Mouse (Mus musculus): ENCODE results near the gene Cnot6l. TPM values are rescaled to one million over a fixed set of nuclear protein-coding genes. Genes with fewer than 3 reads are reported as not detected.

Cnot6l gene
- polyA plus RNA-seq (2012; rRNA removed), result 3.5 and 4.7 TPM in 2 replicates

GRCm38 (mm10) chr5:96164021-96164411 lies at the start of gene Cnot6l:
Cnot6l (minus strand) TSS chr5:96164171.
- H3K4me3 ChIP-seq (ENCODE audit: control insufficient read depth, low read depth, low read length), result peak within 1 kb of the TSS; percentile 97
- TF ChIP-seq CTCF (IDR thresholded peaks at IDR 0.05; ENCODE audit: control insufficient read depth, insufficient read depth, insufficient replicate concordance, low read depth, low read length) (no peak), POLR2A (IDR thresholded peaks at IDR 0.05; ENCODE audit: control insufficient read depth, low read depth, low read length) (no peak)
- no peaks in the 10 kb centered on the region for H3K36me3 ChIP-seq (ENCODE audit: control insufficient read depth, insufficient read depth, low read length)
- H3K4me1 ChIP-seq (ENCODE audit: control insufficient read depth, insufficient read depth, low read length), result peaks cover 5% of the 10 kb centered on the region
- H3K27ac ChIP-seq (ENCODE audit: control insufficient read depth, insufficient read depth, low read depth, low read length), result peak within 1 kb of the TSS; percentile 95
- H3K27me3 ChIP-seq (ENCODE audit: control insufficient read depth, insufficient read depth, low read length), result no peaks in the 10 kb centered on the region

GRCm38 (mm10) chr5:96209916-96210583 lies 46.1 kb upstream of the Cnot6l start:
- peak overlapping the region; percentile 86 for H3K27ac ChIP-seq (ENCODE audit: control insufficient read depth, insufficient read depth, low read depth, low read length)
- H3K27me3 ChIP-seq (ENCODE audit: control insufficient read depth, insufficient read depth, low read length), result no peaks in the 10 kb centered on the region
- no peaks in the 10 kb centered on the region for H3K36me3 ChIP-seq (ENCODE audit: control insufficient read depth, insufficient read depth, low read length)
- H3K4me1 ChIP-seq (ENCODE audit: control insufficient read depth, insufficient read depth, low read length), result peaks cover 5% of the 10 kb centered on the region
- peak overlapping the region; percentile 98 for H3K4me3 ChIP-seq (ENCODE audit: control insufficient read depth, low read depth, low read length)
- no peak for TF ChIP-seq CTCF (IDR thresholded peaks at IDR 0.05; ENCODE audit: control insufficient read depth, insufficient read depth, insufficient replicate concordance, low read depth, low read length)
- peak; percentile 93 for TF ChIP-seq POLR2A (IDR thresholded peaks at IDR 0.05; ENCODE audit: control insufficient read depth, low read depth, low read length)

GRCm38 (mm10) chr5:96209459-96209858 lies 45.5 kb upstream of the Cnot6l start, which contains the start of gene Mrpl1:
Mrpl1 (plus strand) TSS chr5:96209493.
- no peaks in the 10 kb centered on the region for H3K27me3 ChIP-seq (ENCODE audit: control insufficient read depth, insufficient read depth, low read length)
- H3K27ac ChIP-seq (ENCODE audit: control insufficient read depth, insufficient read depth, low read depth, low read length), result peak within 1 kb of the TSS; percentile 86
- H3K36me3 ChIP-seq (ENCODE audit: control insufficient read depth, insufficient read depth, low read length), result no peaks in the 10 kb centered on the region
- H3K4me3 ChIP-seq (ENCODE audit: control insufficient read depth, low read depth, low read length), result peak within 1 kb of the TSS; percentile 98
- TF ChIP-seq CTCF (IDR thresholded peaks at IDR 0.05; ENCODE audit: control insufficient read depth, insufficient read depth, insufficient replicate concordance, low read depth, low read length) (no peak), POLR2A (IDR thresholded peaks at IDR 0.05; ENCODE audit: control insufficient read depth, low read depth, low read length) (no peak)
- peaks cover 5% of the 10 kb centered on the region for H3K4me1 ChIP-seq (ENCODE audit: control insufficient read depth, insufficient read depth, low read length)

GRCm38 (mm10) chr5:96208543-96208942 lies 44.6 kb upstream of the Cnot6l start:
- H3K4me3 ChIP-seq (ENCODE audit: control insufficient read depth, low read depth, low read length), result no peak overlapping the region
- TF ChIP-seq CTCF (IDR thresholded peaks at IDR 0.05; ENCODE audit: control insufficient read depth, insufficient read depth, insufficient replicate concordance, low read depth, low read length) (no peak), POLR2A (IDR thresholded peaks at IDR 0.05; ENCODE audit: control insufficient read depth, low read depth, low read length) (no peak)
- H3K36me3 ChIP-seq (ENCODE audit: control insufficient read depth, insufficient read depth, low read length), result no peaks in the 10 kb centered on the region
- no peak overlapping the region for H3K27ac ChIP-seq (ENCODE audit: control insufficient read depth, insufficient read depth, low read depth, low read length)
- peaks cover 5% of the 10 kb centered on the region for H3K4me1 ChIP-seq (ENCODE audit: control insufficient read depth, insufficient read depth, low read length)
- no peaks in the 10 kb centered on the region for H3K27me3 ChIP-seq (ENCODE audit: control insufficient read depth, insufficient read depth, low read length)

GRCm38 (mm10) chr5:96207531-96207930 lies 43.6 kb upstream of the Cnot6l start:
- H3K4me3 ChIP-seq (ENCODE audit: control insufficient read depth, low read depth, low read length), result no peak overlapping the region
- TF ChIP-seq POLR2A (IDR thresholded peaks at IDR 0.05; ENCODE audit: control insufficient read depth, low read depth, low read length), result no peak
- TF ChIP-seq CTCF (IDR thresholded peaks at IDR 0.05; ENCODE audit: control insufficient read depth, insufficient read depth, insufficient replicate concordance, low read depth, low read length), result no peak
- peaks cover 5% of the 10 kb centered on the region for H3K4me1 ChIP-seq (ENCODE audit: control insufficient read depth, insufficient read depth, low read length)
- H3K27ac ChIP-seq (ENCODE audit: control insufficient read depth, insufficient read depth, low read depth, low read length), result no peak overlapping the region
- no peaks in the 10 kb centered on the region for H3K27me3 ChIP-seq (ENCODE audit: control insufficient read depth, insufficient read depth, low read length)
- H3K36me3 ChIP-seq (ENCODE audit: control insufficient read depth, insufficient read depth, low read length), result no peaks in the 10 kb centered on the region

- no peaks in the 10 kb centered on the region for H3K27me3 ChIP-seq (ENCODE audit: control insufficient read depth, insufficient read depth, low read length)
- TF ChIP-seq CTCF (IDR thresholded peaks at IDR 0.05; ENCODE audit: control insufficient read depth, insufficient read depth, insufficient replicate concordance, low read depth, low read length) (no peak), POLR2A (IDR thresholded peaks at IDR 0.05; ENCODE audit: control insufficient read depth, low read depth, low read length) (no peak)
- H3K4me1 ChIP-seq (ENCODE audit: control insufficient read depth, insufficient read depth, low read length), result peaks cover 5% of the 10 kb centered on the region
- no peak overlapping the region for H3K27ac ChIP-seq (ENCODE audit: control insufficient read depth, insufficient read depth, low read depth, low read length)
- H3K36me3 ChIP-seq (ENCODE audit: control insufficient read depth, insufficient read depth, low read length), result no peaks in the 10 kb centered on the region
- H3K4me3 ChIP-seq (ENCODE audit: control insufficient read depth, low read depth, low read length), result no peak overlapping the region
These were observed 42.9 kb upstream of the Cnot6l start for GRCm38 (mm10) chr5:96206897-96207296.

- Histone ChIP-seq H3K4me3 (ENCODE audit: control insufficient read depth, low read depth, low read length) (no peak overlapping the region), H3K27ac (ENCODE audit: control insufficient read depth, insufficient read depth, low read depth, low read length) (no peak overlapping the region), H3K4me1 (ENCODE audit: control insufficient read depth, insufficient read depth, low read length) (no peaks in the 10 kb centered on the region), H3K27me3 (ENCODE audit: control insufficient read depth, insufficient read depth, low read length) (no peaks in the 10 kb centered on the region), H3K36me3 (ENCODE audit: control insufficient read depth, insufficient read depth, low read length) (no peaks in the 10 kb centered on the region)
- TF ChIP-seq POLR2A (IDR thresholded peaks at IDR 0.05; ENCODE audit: control insufficient read depth, low read depth, low read length) (no peak), CTCF (IDR thresholded peaks at IDR 0.05; ENCODE audit: control insufficient read depth, insufficient read depth, insufficient replicate concordance, low read depth, low read length) (no peak)
These were observed 37.6 kb upstream of the Cnot6l start for GRCm38 (mm10) chr5:96201462-96202154.
